Mouse (Mus musculus): Measurements from ENCODE around the gene Reep3. TPM values are rescaled to one million over a fixed set of nuclear protein-coding genes. Genes with fewer than 3 reads are reported as not detected.

Reep3 gene
- polyA plus RNA-seq, 1 experiment from 2014 or later, result 44.9 TPM

DNA sequence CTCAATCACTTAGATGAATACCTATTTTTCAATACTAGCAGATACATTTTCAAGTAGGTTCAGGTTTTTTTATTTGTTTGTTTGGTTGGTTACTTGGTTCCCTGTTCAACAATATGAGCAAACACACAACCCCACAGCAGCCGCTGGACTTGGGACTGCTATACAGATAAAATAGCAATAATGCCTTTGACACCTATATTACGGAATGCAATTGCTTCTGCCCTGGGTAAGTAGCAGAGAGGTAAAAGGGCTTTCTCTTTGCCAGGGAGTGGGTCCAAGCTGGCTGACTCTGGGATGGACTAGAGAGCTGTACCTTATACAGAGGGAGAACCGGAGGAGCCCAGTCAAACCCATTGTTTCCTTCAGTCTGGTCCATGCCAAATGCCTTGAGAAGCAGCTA lies 56.3 kb downstream of the Reep3 start:
- Histone ChIP-seq H3K4me1 (replicated peaks) (peaks cover 23% of the 10 kb centered on the region), H3K4me3 (no peak overlapping the region), H3K9me3 (no peaks in the 10 kb centered on the region), H3K36me3 (no peaks in the 10 kb centered on the region), H3K4me2 (no peak overlapping the region), H3K27me3 (no peaks in the 10 kb centered on the region), H3K27ac (no peak overlapping the region), H3K9ac (no peak overlapping the region)
- no peak for ATAC-seq (ENCODE audit: low FRiP score)
- WGBS, result 94% methylated on average over 3 of the region's 3 CpGs

DNA sequence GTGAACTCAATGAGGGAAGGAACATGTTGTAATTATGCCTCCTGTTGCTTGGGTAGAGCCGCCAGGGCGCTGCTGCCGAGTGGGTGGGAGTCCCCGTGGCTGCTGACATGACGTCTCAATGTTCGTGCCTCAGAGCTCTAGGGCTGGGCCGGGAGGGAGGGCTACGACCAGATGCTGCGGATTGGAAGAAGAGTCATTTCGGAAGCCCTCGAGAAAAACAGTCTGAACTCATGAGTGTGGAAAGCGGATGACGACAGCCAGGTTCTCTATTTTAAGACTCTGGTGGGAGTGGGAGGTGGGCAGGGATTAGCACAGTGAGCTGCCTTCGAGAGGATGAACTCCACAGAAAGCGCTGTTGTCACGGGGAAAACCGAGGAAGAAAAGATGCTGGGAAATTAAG lies 57.7 kb downstream of the Reep3 start:
- Histone ChIP-seq H3K9ac (no peak overlapping the region), H3K4me1 (replicated peaks) (peaks cover 9% of the 10 kb centered on the region), H3K4me3 (no peak overlapping the region), H3K4me2 (no peak overlapping the region), H3K9me3 (no peaks in the 10 kb centered on the region), H3K27ac (no peak overlapping the region), H3K27me3 (no peaks in the 10 kb centered on the region), H3K36me3 (no peaks in the 10 kb centered on the region)
- ATAC-seq (ENCODE audit: low FRiP score), result no peak
- 70% methylated on average over 17 of the region's 17 CpGs for WGBS

DNA sequence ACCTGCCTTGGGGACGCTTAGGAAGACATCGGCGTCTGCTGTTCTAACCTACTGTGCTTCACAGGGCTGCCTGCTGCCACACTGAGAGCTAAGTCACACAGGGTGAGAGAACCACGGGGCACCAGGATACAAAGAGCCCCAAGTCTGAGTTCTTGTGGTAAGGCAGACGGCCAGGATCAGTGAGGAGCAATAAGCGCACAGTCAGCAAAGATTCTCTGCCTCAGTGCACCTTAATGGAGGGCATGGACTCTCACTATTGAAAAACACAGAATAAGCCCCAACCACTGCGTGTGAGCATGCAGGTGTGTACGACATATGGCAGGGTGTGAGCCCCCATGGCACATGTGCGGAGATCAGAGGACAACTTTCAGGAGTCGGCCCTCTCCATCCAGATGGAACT lies 60.2 kb downstream of the Reep3 start:
- ATAC-seq (ENCODE audit: low FRiP score), result no peak
- WGBS, result 88% methylated on average over 10 of the region's 10 CpGs
- no peak overlapping the region for H3K9ac ChIP-seq
- no peaks in the 10 kb centered on the region for H3K9me3 ChIP-seq
- H3K27me3 ChIP-seq, result no peaks in the 10 kb centered on the region
- H3K27ac ChIP-seq, result no peak overlapping the region
- H3K4me2 ChIP-seq, result no peak overlapping the region
- no peak overlapping the region for H3K4me3 ChIP-seq
- peaks cover 4% of the 10 kb centered on the region for H3K36me3 ChIP-seq
- no peaks in the 10 kb centered on the region; the same call in 1 of the 2 replicates for H3K4me1 ChIP-seq (replicated peaks)

DNA sequence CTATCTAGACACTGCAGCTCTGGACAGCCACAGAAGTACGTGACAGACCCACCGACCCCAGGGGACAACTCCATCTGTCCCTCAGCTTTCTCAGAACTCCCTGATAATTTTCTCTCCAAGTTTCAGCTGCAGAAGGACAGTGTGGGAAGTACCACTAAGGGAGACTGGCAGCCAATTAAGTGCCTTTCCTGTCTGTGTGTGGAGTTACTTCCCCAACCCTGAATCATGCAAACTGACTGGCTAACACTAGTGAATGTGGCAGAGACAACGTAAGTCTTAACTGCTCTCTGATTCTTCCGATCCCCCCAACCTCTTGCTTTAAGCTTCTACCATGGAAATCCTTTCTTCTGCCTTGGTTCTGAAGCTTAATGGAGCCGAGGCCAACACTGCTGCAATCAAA lies 60.6 kb downstream of the Reep3 start:
- Histone ChIP-seq H3K36me3 (peaks cover 8% of the 10 kb centered on the region), H3K4me2 (no peak overlapping the region), H3K4me3 (no peak overlapping the region), H3K4me1 (replicated peaks) (no peaks in the 10 kb centered on the region; the same call in 1 of the 2 replicates), H3K27me3 (no peaks in the 10 kb centered on the region), H3K9me3 (no peaks in the 10 kb centered on the region), H3K9ac (no peak overlapping the region), H3K27ac (no peak overlapping the region)
- WGBS, result 81% methylated on average over 5 of the region's 5 CpGs
- ATAC-seq (ENCODE audit: low FRiP score), result no peak

DNA sequence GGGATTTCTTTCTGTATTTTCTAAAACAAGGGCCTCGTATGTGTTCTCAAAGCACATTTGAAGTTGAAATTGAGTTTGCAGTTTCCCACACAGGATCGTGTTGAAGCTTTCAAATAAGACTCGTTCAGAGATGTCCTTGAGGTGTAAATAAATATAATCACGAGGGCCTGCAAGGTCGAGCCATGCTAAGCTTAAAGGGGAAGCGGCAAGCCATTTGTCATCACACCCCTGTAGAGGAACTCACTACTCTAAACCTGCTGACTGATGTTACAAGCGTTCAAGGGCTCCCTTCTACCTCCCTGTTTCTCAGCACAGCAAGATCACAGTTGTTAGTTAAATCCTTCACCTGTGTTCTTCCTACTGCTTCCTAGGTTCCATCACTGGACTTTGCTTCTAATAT lies 65.6 kb downstream of the Reep3 start:
- WGBS, result 83% methylated on average over 7 of the region's 7 CpGs
- no peak for ATAC-seq (ENCODE audit: low FRiP score)
- Histone ChIP-seq H3K4me2 (no peak overlapping the region), H3K9ac (no peak overlapping the region), H3K27ac (no peak overlapping the region), H3K4me1 (replicated peaks) (peaks cover 8% of the 10 kb centered on the region), H3K27me3 (no peaks in the 10 kb centered on the region), H3K9me3 (no peaks in the 10 kb centered on the region), H3K4me3 (no peak overlapping the region), H3K36me3 (peaks cover 16% of the 10 kb centered on the region)

DNA sequence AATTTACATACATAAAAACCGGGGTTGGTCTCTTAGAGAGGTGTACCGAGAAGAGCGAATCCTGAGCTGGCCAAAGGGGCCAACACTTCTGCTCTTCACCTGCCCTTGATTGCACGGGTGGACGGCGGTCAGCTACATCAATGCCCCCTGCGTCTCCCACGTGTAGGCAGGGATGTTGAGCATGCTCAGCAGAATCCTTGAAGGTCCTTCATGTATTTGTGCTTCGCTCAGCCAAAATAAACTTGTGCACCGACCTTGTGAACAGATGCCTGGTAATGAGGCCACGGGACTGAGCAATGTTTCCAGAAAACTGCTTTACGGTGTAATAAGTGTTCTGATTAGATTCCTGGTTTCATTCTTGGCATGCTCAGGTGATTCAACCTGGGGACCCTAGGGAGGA lies 67.4 kb downstream of the Reep3 start:
- peaks cover 16% of the 10 kb centered on the region for H3K4me1 ChIP-seq (replicated peaks)
- no peak overlapping the region for H3K4me2 ChIP-seq
- whole genome bisulfite sequencing, result 78% methylated on average over 12 of the region's 12 CpGs
- no peak overlapping the region for H3K9ac ChIP-seq
- 0 out of 2 replicates have a peak overlapping the region, but pooled peaks have one; percentile 40 for H3K27ac ChIP-seq
- H3K9me3 ChIP-seq, result no peaks in the 10 kb centered on the region
- H3K4me3 ChIP-seq, result no peak overlapping the region
- H3K27me3 ChIP-seq, result no peaks in the 10 kb centered on the region
- H3K36me3 ChIP-seq, result peaks cover 20% of the 10 kb centered on the region
- ATAC-seq (ENCODE audit: low FRiP score), result no peak

DNA sequence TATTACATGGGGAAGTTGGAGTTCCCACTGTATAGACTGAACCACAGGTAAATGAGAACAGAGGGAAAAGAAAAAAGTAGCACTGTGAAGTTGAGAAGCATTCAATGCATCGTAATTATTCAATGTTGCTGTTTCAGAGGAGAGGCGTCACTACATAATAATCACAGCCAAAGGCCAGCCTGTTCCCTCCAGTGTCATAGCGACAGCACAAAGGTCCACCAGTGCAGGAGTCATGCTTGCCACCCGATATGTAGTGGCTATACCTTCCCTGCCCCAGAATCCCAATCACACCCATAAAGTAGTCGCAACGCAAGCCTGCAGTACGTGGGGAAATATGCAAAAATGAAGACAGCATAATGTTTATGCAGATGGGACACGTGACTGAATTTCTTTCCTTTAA lies 70.4 kb downstream of the Reep3 start:
- Histone ChIP-seq H3K36me3 (peaks cover 15% of the 10 kb centered on the region), H3K27ac (peak overlapping the region; percentile 62), H3K9me3 (no peaks in the 10 kb centered on the region), H3K4me3 (no peak overlapping the region), H3K27me3 (no peaks in the 10 kb centered on the region), H3K4me2 (no peak overlapping the region), H3K9ac (no peak overlapping the region), H3K4me1 (replicated peaks) (peaks cover 16% of the 10 kb centered on the region)
- no peak for ATAC-seq (ENCODE audit: low FRiP score)
- WGBS, result 63% methylated on average over 8 of the region's 8 CpGs

DNA sequence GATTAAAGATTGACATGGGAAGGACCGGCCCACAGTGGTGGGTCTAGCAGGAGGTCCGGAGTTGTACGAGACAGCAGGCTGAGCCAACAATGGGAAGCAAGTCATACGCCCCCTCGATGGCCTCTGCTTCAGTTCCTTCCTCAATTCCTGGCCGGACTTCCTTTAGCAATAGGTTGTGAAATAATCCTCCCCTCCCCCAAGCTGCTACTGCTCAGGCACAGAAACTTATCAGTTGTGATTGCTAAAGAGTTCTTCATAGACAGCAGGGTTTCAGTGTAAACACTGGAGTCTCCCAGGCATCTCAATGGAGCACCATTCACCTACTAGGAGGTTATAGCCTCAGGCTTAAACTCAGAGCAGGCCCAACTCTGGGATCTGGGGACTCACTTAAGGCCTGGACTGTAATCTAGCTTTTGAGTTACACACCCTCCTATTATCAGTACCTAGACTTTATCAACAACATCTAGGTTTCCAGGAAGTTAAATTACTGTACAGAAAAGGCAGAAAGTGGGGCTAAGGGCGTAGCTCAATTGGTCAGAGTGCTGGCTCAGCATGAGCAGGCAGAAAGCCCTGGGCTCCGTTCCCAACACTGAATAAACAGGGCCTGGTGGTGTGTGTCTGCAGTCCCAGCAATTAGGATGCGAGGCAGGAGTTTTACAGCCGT lies 71.0 kb downstream of the Reep3 start:
- Histone ChIP-seq H3K36me3 (peaks cover 16% of the 10 kb centered on the region), H3K4me1 (replicated peaks) (peaks cover 16% of the 10 kb centered on the region), H3K9me3 (no peaks in the 10 kb centered on the region), H3K27ac (peak overlapping the region; percentile 62), H3K27me3 (no peaks in the 10 kb centered on the region), H3K9ac (no peak overlapping the region), H3K4me2 (no peak overlapping the region), H3K4me3 (no peak overlapping the region)
- ATAC-seq (ENCODE audit: low FRiP score), result peak; percentile 80
- WGBS, result 43% methylated on average over 10 of the region's 10 CpGs

DNA sequence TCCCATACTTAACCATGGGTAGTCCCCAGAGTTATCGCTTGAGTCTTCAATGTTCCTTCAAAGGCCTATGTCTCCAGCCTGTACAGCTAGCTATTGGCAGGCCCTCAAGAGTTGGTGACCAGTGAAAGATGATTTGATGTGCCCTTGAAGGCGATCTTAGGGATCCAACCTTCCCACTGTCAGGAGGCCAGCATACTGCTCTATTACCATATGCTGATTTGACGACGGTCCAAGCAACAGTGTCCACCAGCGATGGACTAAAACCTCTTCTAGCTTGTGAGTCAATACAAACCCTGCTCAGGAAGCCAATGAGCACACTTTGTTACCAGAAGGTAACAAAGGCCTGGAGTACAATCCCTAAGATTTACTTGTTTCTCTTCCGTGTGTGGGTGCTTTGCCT lies 72.4 kb downstream of the Reep3 start:
- no peak overlapping the region for H3K4me2 ChIP-seq
- no peaks in the 10 kb centered on the region for H3K9me3 ChIP-seq
- H3K36me3 ChIP-seq, result peaks cover 20% of the 10 kb centered on the region
- WGBS, result 97% methylated on average over 6 of the region's 6 CpGs
- H3K4me1 ChIP-seq (replicated peaks), result peaks cover 16% of the 10 kb centered on the region
- no peak for ATAC-seq (ENCODE audit: low FRiP score)
- no peak overlapping the region for H3K27ac ChIP-seq
- H3K9ac ChIP-seq, result no peak overlapping the region
- no peaks in the 10 kb centered on the region for H3K27me3 ChIP-seq
- no peak overlapping the region for H3K4me3 ChIP-seq

DNA sequence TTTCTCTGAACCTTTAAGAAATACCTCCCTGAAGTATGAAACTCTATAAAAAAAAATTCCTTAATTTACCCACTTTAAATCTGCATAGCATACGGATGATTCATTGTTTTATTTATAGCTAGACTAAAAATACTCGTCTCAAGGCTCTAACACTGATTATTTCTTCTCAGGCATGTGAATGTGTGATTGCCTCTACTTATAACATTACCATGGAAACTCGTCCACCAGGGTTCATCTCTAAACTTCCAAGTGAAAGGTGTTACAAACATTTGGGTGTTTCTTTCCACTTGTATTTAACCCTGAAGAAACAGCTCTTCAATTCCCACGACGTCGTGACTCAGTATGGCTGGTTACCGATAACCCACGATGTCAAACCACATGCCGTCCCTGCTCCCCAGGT lies 73.7 kb downstream of the Reep3 start:
- Histone ChIP-seq H3K4me1 (replicated peaks) (peaks cover 22% of the 10 kb centered on the region), H3K9me3 (no peaks in the 10 kb centered on the region), H3K9ac (no peak overlapping the region), H3K4me3 (no peak overlapping the region), H3K36me3 (peaks cover 13% of the 10 kb centered on the region), H3K27me3 (no peaks in the 10 kb centered on the region), H3K27ac (no peak overlapping the region), H3K4me2 (no peak overlapping the region)
- WGBS, result 97% methylated on average over 9 of the region's 9 CpGs
- ATAC-seq (ENCODE audit: low FRiP score), result no peak

DNA sequence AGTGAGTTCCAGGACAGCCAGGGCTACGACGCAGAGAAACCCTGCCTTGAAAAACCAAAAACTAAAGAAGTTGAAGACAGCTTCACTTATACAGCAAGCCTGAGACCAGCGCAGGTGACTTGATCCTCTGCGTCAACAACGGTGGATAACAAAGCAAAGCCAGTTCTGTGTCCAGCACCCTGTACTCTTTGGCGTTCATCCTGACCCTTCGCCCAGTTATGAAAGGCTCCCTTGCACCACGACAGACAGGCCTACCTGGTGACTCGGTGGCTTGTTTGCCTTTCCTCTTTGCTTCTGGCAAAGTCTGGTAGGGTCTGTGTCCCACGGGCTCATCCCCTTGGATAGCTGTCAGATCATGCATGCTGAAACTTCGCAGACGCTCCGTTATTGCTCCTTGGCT lies 75.3 kb downstream of the Reep3 start:
- Histone ChIP-seq H3K4me3 (no peak overlapping the region), H3K36me3 (peaks cover 13% of the 10 kb centered on the region), H3K9me3 (no peaks in the 10 kb centered on the region), H3K9ac (no peak overlapping the region), H3K27me3 (no peaks in the 10 kb centered on the region), H3K4me2 (no peak overlapping the region), H3K4me1 (replicated peaks) (peaks cover 21% of the 10 kb centered on the region), H3K27ac (no peak overlapping the region)
- WGBS, result 95% methylated on average over 13 of the region's 13 CpGs
- no peak for ATAC-seq (ENCODE audit: low FRiP score)

DNA sequence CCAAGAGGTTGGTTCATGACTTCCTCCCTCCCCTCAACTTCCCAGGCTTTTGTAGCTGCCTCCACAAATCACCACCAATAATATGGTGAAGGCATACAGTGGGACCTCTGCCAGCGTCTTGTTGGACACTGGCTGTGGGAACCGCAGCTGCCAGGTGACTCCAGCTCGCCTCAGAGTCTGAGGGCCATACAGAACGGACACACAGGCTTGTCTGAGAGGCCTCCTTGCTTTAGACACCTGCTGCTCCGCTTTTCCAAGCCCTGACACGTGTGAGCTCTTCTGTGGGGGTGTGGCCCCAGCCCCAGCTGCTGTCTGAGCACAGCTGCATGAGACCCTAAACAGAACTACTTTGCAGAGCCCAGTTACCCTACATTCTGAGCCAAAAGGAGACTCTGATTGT lies 77.9 kb downstream of the Reep3 start:
- Histone ChIP-seq H3K36me3 (peaks cover 26% of the 10 kb centered on the region), H3K4me2 (no peak overlapping the region), H3K9me3 (no peaks in the 10 kb centered on the region), H3K27ac (peak overlapping the region; percentile 44), H3K9ac (no peak overlapping the region), H3K4me3 (no peak overlapping the region), H3K27me3 (no peaks in the 10 kb centered on the region), H3K4me1 (replicated peaks) (peaks cover 10% of the 10 kb centered on the region)
- 47% methylated on average over 6 of the region's 6 CpGs for WGBS
- peak; percentile 72 for ATAC-seq (ENCODE audit: low FRiP score)

DNA sequence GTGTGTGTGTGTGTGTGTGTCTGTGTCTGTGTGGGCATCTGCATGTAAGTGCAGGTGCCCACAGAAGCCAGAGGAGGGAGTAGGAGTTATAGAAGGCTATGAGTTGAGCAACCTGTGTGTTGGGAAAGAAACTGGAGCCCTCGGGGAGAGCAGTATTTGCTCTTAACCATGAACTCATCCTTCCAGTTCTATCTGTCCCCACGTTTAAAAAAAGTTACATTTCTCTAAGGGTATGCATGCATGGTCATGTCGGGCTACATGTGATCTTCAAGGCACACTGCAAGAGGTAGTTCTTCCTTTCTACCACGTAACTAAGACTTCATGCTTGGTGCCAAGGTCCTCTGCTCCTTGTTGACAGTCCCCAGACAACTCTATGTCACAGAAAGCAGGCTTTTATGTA lies 78.9 kb downstream of the Reep3 start:
- WGBS, result 91% methylated on average over 4 of the region's 4 CpGs
- ATAC-seq (ENCODE audit: low FRiP score), result no peak

More for the DNA sequence above, 78.9 kb downstream of the Reep3 start:
- Histone ChIP-seq H3K27me3 (no peaks in the 10 kb centered on the region), H3K4me2 (no peak overlapping the region), H3K27ac (no peak overlapping the region), H3K9ac (no peak overlapping the region), H3K36me3 (peaks cover 31% of the 10 kb centered on the region), H3K9me3 (no peaks in the 10 kb centered on the region), H3K4me3 (no peak overlapping the region), H3K4me1 (replicated peaks) (peaks cover 10% of the 10 kb centered on the region)
